Comparison of ENCODE assay signal across 19 mouse cellular contexts in genomic region chr5:49979246-49979645, GRCm38 (mm10).
"Had no signal": no experiment of that assay in that cellular context is flagged by ENCODE, and none has a peak within 500 bp of the region (broad histone marks: within the 10 kb centered on the region; RNA-seq: fewer than 3 reads in every experiment).

No protein-coding gene starts in this region.

- H3K4me1 ChIP-seq: midbrain, embryonic 12.5 days; midbrain, embryonic 15.5 days; neural tube, embryonic 12.5 days; neural tube, embryonic 15.5 days had no signal

- H3K4me2 ChIP-seq: liver, embryonic 13.5 days; midbrain, embryonic 12.5 days; midbrain, embryonic 15.5 days; neural tube, embryonic 12.5 days; neural tube, embryonic 15.5 days had no signal

- ATAC-seq: hindbrain, postnatal 0 days; inflammation-experienced regulatory T-cells, adult 6 months; intestine, embryonic 16.5 days; midbrain, embryonic 15.5 days had no signal

- H3K27ac ChIP-seq: hindbrain, postnatal 0 days; left cerebral cortex, adult 2 months; liver, embryonic 13.5 days; macrophage; midbrain, embryonic 12.5 days; midbrain, embryonic 15.5 days; neural tube, embryonic 12.5 days; neural tube, embryonic 15.5 days; stomach, postnatal 0 days had no signal

- H3K27me3 ChIP-seq: liver, embryonic 13.5 days; midbrain, embryonic 12.5 days; midbrain, embryonic 15.5 days; neural tube, embryonic 12.5 days; neural tube, embryonic 15.5 days had no signal

- DNase-seq: kidney, adult 18-20 months; layer of hippocampus, postnatal 36 days; liver, embryonic 13.5 days; right cerebral cortex, adult 18-20 months; right cerebral cortex, postnatal 14 days; right cerebral cortex, postnatal 4 days; thymus, adult 2 months; thymus, postnatal 14 days; thymus, postnatal 4 days had no signal

- H3K36me3 ChIP-seq: liver, embryonic 13.5 days; midbrain, embryonic 15.5 days; neural tube, embryonic 15.5 days had no signal

- H3K4me3 ChIP-seq: left cerebral cortex, adult 2 months; liver, embryonic 13.5 days; midbrain, embryonic 12.5 days; midbrain, embryonic 15.5 days; neural tube, embryonic 12.5 days; neural tube, embryonic 15.5 days had no signal

- H3K9ac ChIP-seq: liver, embryonic 13.5 days; midbrain, embryonic 12.5 days; midbrain, embryonic 15.5 days; neural tube, embryonic 12.5 days; neural tube, embryonic 15.5 days had no signal

- H3K9me3 ChIP-seq: liver, embryonic 13.5 days; midbrain, embryonic 12.5 days; midbrain, embryonic 15.5 days; neural tube, embryonic 12.5 days; neural tube, embryonic 15.5 days had no signal
